Mouse (Mus musculus) kidney, adult 2 months (tissue): ENCODE data around the gene Hist2h3c2. TPM values are rescaled to one million over a fixed set of nuclear protein-coding genes. Genes with fewer than 3 reads are reported as not detected.
A peak's percentile ranks its signal among the peaks of the same experiment; 100 is the strongest.
"Not testable (repeated sequence)": the region's sequence is repeated elsewhere in the genome, so short reads cannot be mapped to it uniquely, and the experiment has no call there.

Experiments used
- DNase-seq: peaks from one replicate; pipeline ENCODE4 v3.0.0; 2021
- H3K27ac ChIP-seq: fragments of 200-500 bp; 2 replicates; pipeline ENCODE4 v1.5.1; 2012; ENCODE audit warnings: low read depth, low read length, control low read depth, inconsistent platforms; ENCODE audit not compliant: insufficient read depth
- H3K27me3 ChIP-seq: fragments of 200-500 bp; replicated peaks from 2 replicates; pipeline ENCODE4 v1.6.1; 2012; ENCODE audit warnings: mild to moderate bottlenecking, moderate library complexity, low read length, inconsistent platforms; ENCODE audit not compliant: control insufficient read depth, insufficient read depth
- H3K36me3 ChIP-seq: fragments of 200-500 bp; 2 replicates; pipeline ENCODE4 v1.6.1; 2012; ENCODE audit warnings: mild to moderate bottlenecking, moderate library complexity, low read length, inconsistent platforms; ENCODE audit not compliant: control insufficient read depth, insufficient read depth
- H3K4me1 ChIP-seq: fragments of 200-500 bp; 2 replicates; pipeline ENCODE4 v1.6.1; 2011; ENCODE audit warnings: low read length; ENCODE audit not compliant: control insufficient read depth, insufficient read depth
- H3K4me3 ChIP-seq: fragments of 200-500 bp; 2 replicates; pipeline ENCODE4 v1.5.1; 2011; ENCODE audit warnings: mild to moderate bottlenecking, low read depth, low read length, control low read depth; ENCODE audit not compliant: insufficient read depth
- CTCF ChIP-seq: fragments of 200-500 bp; conservative IDR thresholded peaks from 2 replicates; pipeline ENCODE4 v1.5.1; 2011; ENCODE audit warnings: low read depth, mild to moderate bottlenecking, control low read depth, low read length, moderate library complexity, mixed read lengths; ENCODE audit not compliant: insufficient read depth, insufficient read length
- POLR2A ChIP-seq: fragments of 200-500 bp; IDR thresholded peaks from one replicate; pipeline ENCODE4 v1.6.1; 2011; ENCODE audit warnings: low read depth, low read length, control low read depth
- WGBS: fragments of 180-500 bp; shearing (Covaris S2); methylation state at CpG from one replicate; pipeline ENCODE4 v1.1.7; 2018; 5-methylcytosine and 5-hydroxymethylcytosine counted together
- polyA plus RNA-seq: library from polyadenylated mRNA; depleted of rRNA; stranded (reverse); fragments of >200 nt; gene quantifications from 2 replicates; pipeline ENCODE4 v1.2.3, GENCODE M21; 2012

Hist2h3c2 gene
- polyA plus RNA-seq, 1 experiment, result 8.6 TPM

DNA sequence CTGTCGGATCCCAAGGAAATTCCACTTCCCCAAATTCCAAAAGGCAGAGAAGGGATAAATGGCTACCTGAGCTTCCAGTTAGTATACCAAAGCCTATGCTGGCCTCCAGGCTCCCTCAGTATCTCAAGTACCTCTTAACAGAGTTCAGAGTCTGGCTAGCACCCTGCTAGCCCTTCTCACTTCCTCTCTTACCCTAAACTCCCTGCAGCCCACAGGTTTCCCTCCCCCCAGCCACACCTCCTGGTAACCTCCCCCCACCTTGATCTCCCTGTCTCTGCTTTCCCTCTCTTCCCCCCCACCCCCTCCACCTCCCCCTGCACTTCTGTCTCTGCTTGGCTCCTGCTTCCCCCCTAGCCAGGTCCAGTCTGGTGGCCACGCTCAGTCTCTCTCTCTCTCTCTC is 39.2 kb downstream of the Hist2h3c2 start:
- no peak overlapping the region for H3K4me3 ChIP-seq
- whole genome bisulfite sequencing, result 67% methylated on average over 2 of the region's 2 CpGs
- H3K27me3 ChIP-seq, result no peaks in the 10 kb centered on the region
- no peak for DNase-seq
- H3K4me1 ChIP-seq, result peaks cover 7% of the 10 kb centered on the region
- TF ChIP-seq POLR2A, result no peak
- no peak for TF ChIP-seq CTCF
- H3K36me3 ChIP-seq, result no peaks in the 10 kb centered on the region
- no peak overlapping the region for H3K27ac ChIP-seq

GRCm38 (mm10) chr3:96198601-96199251 is 40.2 kb downstream of the Hist2h3c2 start:
- WGBS, result 25% methylated on average over 8 of the region's 8 CpGs
- H3K36me3 ChIP-seq, H3K27me3 ChIP-seq, H3K4me1 ChIP-seq, H3K27ac ChIP-seq, DNase-seq, H3K4me3 ChIP-seq: not testable (repeated sequence)

GRCm38 (mm10) chr3:96198181-96198580 is 40.7 kb downstream of the Hist2h3c2 start:
- TF ChIP-seq CTCF, result no peak
- H3K27ac ChIP-seq, result 0 out of 2 replicates have a peak overlapping the region, but pooled peaks have one; percentile 26
- peaks cover 7% of the 10 kb centered on the region for H3K4me1 ChIP-seq
- H3K36me3 ChIP-seq, result no peaks in the 10 kb centered on the region
- peak overlapping the region; percentile 31 for H3K4me3 ChIP-seq
- H3K27me3 ChIP-seq, result no peaks in the 10 kb centered on the region
- WGBS, result 2% methylated on average over 6 of the region's 6 CpGs
- DNase-seq, result peak; percentile 52

- peak; percentile 94 for DNase-seq
- Histone ChIP-seq H3K4me3 (peak overlapping the region; percentile 74), H3K36me3 (no peaks in the 10 kb centered on the region), H3K4me1 (peaks cover 7% of the 10 kb centered on the region), H3K27ac (peak overlapping the region; percentile 79), H3K27me3 (no peaks in the 10 kb centered on the region)
- WGBS, result under 1% methylated on average over 50 of the region's 50 CpGs
- TF ChIP-seq CTCF (no peak), POLR2A (peak; percentile 75)
Observed at GRCm38 (mm10) chr3:96197129-96197749, 41.7 kb downstream of the Hist2h3c2 start.

GRCm38 (mm10) chr3:96196437-96197128 is 42.3 kb downstream of the Hist2h3c2 start:
- no peak for DNase-seq
- Histone ChIP-seq H3K4me3 (peak overlapping the region; percentile 74), H3K27me3 (no peaks in the 10 kb centered on the region), H3K36me3 (no peaks in the 10 kb centered on the region), H3K4me1 (peaks cover 7% of the 10 kb centered on the region), H3K27ac (peak overlapping the region; percentile 79)
- TF ChIP-seq POLR2A (no peak), CTCF (no peak)
- 16% methylated on average over 27 of the region's 27 CpGs for WGBS

DNA sequence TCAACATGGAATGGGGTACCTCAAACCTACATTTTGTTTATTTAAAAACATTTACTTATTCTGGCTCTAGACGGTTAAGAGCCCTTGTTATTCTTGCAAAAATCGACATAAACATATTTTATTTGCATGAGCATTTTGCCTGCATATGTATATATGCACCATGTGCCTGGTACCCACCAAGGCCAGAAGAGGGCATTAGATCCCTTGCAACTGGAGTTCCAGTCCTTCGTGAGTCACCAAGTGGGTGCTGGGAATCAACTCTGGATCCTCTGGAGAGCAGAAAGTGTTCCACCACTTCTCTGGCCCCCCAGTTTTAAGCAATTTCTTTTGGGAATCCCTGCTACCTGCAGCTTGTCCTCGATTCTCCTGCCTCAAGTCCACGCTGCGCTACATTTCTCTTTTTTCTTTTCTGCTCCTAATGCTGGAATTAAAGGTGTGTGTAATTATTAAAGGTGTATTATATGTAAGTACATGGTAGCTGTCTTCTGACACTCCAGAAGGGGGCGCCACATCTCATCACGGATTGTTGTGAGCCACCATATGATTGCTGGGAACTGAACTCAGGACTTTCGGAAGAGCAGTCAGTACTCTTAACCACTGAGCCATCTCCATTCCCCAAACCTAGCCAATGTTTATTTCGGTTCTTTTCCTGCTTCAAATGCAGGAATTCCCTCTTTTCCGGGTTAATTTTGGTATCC is 43.2 kb downstream of the Hist2h3c2 start:
- no peak for DNase-seq
- peaks cover 7% of the 10 kb centered on the region for H3K4me1 ChIP-seq
- no peak overlapping the region for H3K27ac ChIP-seq
- no peak for TF ChIP-seq POLR2A
- no peak for TF ChIP-seq CTCF
- H3K4me3 ChIP-seq, result no peak overlapping the region
- WGBS, result 94% methylated on average over 11 of the region's 11 CpGs
- H3K36me3 ChIP-seq, result no peaks in the 10 kb centered on the region
- H3K27me3 ChIP-seq, result no peaks in the 10 kb centered on the region

DNA sequence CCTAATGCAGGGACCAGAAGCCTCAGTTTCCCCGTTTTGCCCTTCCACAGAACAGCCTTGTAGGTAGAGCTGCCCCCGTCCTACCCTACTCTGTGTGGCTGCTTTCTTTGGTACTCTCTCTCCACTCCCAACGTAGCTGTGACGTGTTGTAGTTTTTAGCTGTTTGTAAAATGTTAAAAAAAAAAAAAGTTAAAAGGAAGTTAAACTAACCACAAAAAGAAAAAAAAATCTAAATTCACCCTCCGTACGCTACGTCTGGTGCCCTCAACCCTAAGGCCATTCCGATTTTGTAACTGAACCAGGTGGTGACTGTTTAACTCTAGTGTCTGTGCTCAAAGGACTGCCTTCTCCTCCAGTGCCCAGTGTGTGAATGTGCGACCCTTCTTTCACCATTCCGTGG is 44.0 kb downstream of the Hist2h3c2 start:
- TF ChIP-seq POLR2A (no peak), CTCF (no peak)
- H3K27me3 ChIP-seq, result no peaks in the 10 kb centered on the region
- no peaks in the 10 kb centered on the region for H3K36me3 ChIP-seq
- H3K4me3 ChIP-seq, result no peak overlapping the region
- no peak for DNase-seq
- H3K27ac ChIP-seq, result no peak overlapping the region
- whole genome bisulfite sequencing, result 85% methylated on average over 10 of the region's 10 CpGs
- peaks cover 7% of the 10 kb centered on the region for H3K4me1 ChIP-seq
